Mouse (Mus musculus) midbrain, embryonic 14.5 days (tissue): ENCODE data around the gene Scnn1a. TPM values are rescaled to one million over a fixed set of nuclear protein-coding genes. Genes with fewer than 3 reads are reported as not detected.

Experiments used
- ATAC-seq: fragments of 200-750 bp; cut with Nextera tagmentation; 2 replicates; pipeline ENCODE4 v1.8.0; 2017; ENCODE audit warnings: moderate number of reproducible peaks, moderate library complexity; ENCODE audit not compliant: low FRiP score, low TSS enrichment
- DNase-seq: peaks from one replicate; pipeline ENCODE4 v3.0.0-alpha.2; 2015
- H3K27ac ChIP-seq: fragments of 300-500 bp; sonication (generic); replicated peaks from 2 replicates; pipeline ENCODE4 v1.5.1; 2014; ENCODE audit warnings: mild to moderate bottlenecking, low read depth, low read length, moderate library complexity
- H3K27me3 ChIP-seq: fragments of 300-500 bp; sonication (generic); 2 replicates; pipeline ENCODE4 v1.6.1; 2014; ENCODE audit warnings: low read length, control low read depth, mixed read lengths; ENCODE audit not compliant: control insufficient read depth, insufficient read depth
- H3K36me3 ChIP-seq: fragments of 300-500 bp; sonication (generic); 2 replicates; pipeline ENCODE4 v1.6.1; 2014; ENCODE audit warnings: low read length, control low read depth; ENCODE audit not compliant: control insufficient read depth, insufficient read depth
- H3K4me1 ChIP-seq: fragments of 300-500 bp; sonication (generic); 2 replicates; pipeline ENCODE4 v1.6.1; 2014; ENCODE audit warnings: mild to moderate bottlenecking, antibody characterized with exemption, low read length, control low read depth; ENCODE audit not compliant: control insufficient read depth, insufficient read depth
- H3K4me2 ChIP-seq: fragments of 300-500 bp; sonication (generic); 2 replicates; pipeline ENCODE4 v1.6.1; 2014; ENCODE audit warnings: mild to moderate bottlenecking, low read length, moderate library complexity
- H3K4me3 ChIP-seq: fragments of 300-500 bp; sonication (generic); replicated peaks from 2 replicates; pipeline ENCODE4 v1.5.1; 2014; ENCODE audit warnings: low read depth, low read length
- H3K9ac ChIP-seq: fragments of 300-500 bp; sonication (generic); replicated peaks from 2 replicates; pipeline ENCODE4 v1.6.1; 2014; ENCODE audit warnings: mild to moderate bottlenecking, low read length, moderate library complexity
- H3K9me3 ChIP-seq: fragments of 300-500 bp; sonication (generic); 2 replicates; pipeline ENCODE4 v1.6.1; 2016; ENCODE audit warnings: low read length, control low read depth, mixed read lengths; ENCODE audit not compliant: control insufficient read depth
- WGBS: fragments of 180-500 bp; shearing (Covaris S2); extraction: QIAGEN DNeasy Blood & Tissue Kit; methylation state at CpG from one replicate; pipeline ENCODE4 v1.1.7; 2014; 5-methylcytosine and 5-hydroxymethylcytosine counted together
- polyA plus RNA-seq: library from polyadenylated mRNA; unstranded; fragments of >200 nt; fragmentation: Nextera tagmentation; extraction: Ambion mirVana; gene quantifications from 2 replicates; pipeline ENCODE4 v1.2.1, GENCODE M21; 2014

The Scnn1a gene
- polyA plus RNA-seq, 1 experiment from 2014 or later = 0.51 TPM

DNA sequence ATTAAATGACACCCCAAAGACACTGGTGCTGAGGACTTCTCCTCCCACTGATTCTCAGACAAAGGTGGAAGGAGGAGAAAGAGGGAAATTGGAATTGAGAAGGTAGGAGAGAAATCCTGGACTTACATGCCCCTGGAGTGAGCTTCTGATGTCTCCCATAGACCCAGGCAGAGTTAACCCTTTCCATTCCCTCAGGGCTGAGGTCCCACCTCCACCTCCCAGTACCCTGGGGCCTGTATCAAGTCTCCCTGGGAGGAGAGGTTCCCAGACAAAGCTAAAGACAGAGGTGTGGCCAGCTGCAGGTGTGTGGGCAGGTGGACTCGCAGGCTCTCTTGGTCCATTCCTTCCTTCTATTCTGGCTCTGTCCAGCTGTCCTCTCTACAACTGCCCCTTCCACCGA lies 61.6 kb downstream of the Scnn1a start:
- DNase-seq (no peak), ATAC-seq (no peak)
- no peak overlapping the region for H3K4me3 ChIP-seq
- no peak overlapping the region for H3K4me2 ChIP-seq
- H3K27ac ChIP-seq = no peak overlapping the region
- peaks cover 5% of the 10 kb centered on the region; the same call in 1 of the 2 replicates for H3K4me1 ChIP-seq
- H3K27me3 ChIP-seq = peaks cover 34% of the 10 kb centered on the region
- H3K9ac ChIP-seq = no peak overlapping the region
- H3K36me3 ChIP-seq = no peaks in the 10 kb centered on the region
- WGBS = 88% methylated on average over 2 of the region's 2 CpGs
- H3K9me3 ChIP-seq = no peaks in the 10 kb centered on the region

DNA sequence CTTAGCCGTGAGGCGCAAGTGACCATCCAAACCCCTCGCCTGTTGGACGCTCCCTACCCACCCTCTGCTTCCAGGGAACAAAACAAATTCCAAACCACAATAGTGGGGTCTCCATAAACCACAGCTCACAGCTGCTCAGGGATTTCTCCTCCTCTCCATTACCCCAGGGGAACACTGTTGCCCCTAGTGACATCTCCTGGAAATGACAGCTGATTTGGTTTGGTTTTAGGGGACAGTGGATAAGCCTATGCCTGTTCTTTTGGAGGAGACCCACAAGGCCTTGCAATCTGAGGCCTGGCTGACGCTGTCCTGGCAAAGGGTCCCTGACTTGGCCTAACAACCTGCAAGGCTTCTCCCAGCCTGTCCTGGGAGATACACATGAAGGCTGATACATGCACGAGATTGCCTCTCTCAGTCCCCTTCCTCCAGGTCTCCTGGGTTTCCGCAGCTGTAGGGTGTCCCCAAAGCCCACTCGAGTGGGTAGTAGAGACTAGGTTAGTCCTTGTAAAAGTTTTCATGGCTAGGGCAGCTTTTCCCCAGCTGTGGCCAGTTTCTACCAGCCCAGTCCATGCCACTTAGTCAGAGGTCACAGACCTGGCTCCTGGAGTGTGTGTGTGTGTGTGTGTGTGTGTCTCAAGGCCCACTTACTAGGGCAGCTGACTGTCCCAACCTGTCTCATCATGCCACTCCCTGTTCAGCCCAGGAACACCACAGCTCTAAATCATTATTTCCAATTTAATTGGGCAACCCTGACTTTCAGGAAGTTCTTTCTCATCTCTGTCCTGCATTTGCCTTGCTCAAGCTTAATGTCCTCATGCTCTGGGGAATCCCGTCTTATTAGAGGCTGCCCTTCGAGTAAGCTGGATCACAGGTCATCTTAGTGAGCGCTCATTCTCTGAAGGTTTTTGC lies 64.9 kb downstream of the Scnn1a start:
- 65% methylated on average over 11 of the region's 11 CpGs for WGBS
- Histone ChIP-seq H3K27ac (no peak overlapping the region), H3K9ac (no peak overlapping the region), H3K9me3 (no peaks in the 10 kb centered on the region), H3K4me1 (peaks cover 2% of the 10 kb centered on the region; the same call in 1 of the 2 replicates), H3K4me2 (no peak overlapping the region), H3K27me3 (peaks cover 10% of the 10 kb centered on the region; the same call in 1 of the 2 replicates), H3K36me3 (no peaks in the 10 kb centered on the region), H3K4me3 (no peak overlapping the region)
- no peak for ATAC-seq
- no peak for DNase-seq

DNA sequence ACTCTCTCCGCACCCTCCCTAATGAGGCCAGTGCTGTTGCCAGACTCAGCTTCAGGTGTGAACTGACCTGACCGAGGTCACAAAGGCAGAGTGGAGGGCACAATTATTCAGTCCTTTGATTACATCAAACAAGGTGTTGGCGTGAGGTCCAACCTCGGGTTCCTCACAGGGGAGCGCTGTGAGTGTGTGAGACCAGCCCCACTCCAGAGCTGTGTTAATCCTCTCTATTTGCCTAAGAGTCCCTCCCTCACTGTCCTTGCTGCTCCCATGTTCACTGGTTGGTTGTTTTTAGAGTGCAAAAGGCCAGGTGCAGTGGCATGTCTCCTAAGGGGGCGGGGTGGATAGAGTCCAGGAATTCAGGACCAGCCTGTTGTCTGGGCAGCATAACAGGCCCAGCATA lies 65.6 kb downstream of the Scnn1a start:
- H3K27ac ChIP-seq = no peak overlapping the region
- ATAC-seq (no peak), DNase-seq (no peak)
- H3K9me3 ChIP-seq = no peaks in the 10 kb centered on the region
- H3K36me3 ChIP-seq = no peaks in the 10 kb centered on the region
- 0 out of 2 replicates have a peak, but pooled peaks cover 2% of the 10 kb centered on the region for H3K27me3 ChIP-seq
- H3K4me3 ChIP-seq = no peak overlapping the region
- no peak overlapping the region for H3K4me2 ChIP-seq
- no peak overlapping the region for H3K9ac ChIP-seq
- WGBS = 82% methylated on average over 6 of the region's 6 CpGs
- no peaks in the 10 kb centered on the region for H3K4me1 ChIP-seq

DNA sequence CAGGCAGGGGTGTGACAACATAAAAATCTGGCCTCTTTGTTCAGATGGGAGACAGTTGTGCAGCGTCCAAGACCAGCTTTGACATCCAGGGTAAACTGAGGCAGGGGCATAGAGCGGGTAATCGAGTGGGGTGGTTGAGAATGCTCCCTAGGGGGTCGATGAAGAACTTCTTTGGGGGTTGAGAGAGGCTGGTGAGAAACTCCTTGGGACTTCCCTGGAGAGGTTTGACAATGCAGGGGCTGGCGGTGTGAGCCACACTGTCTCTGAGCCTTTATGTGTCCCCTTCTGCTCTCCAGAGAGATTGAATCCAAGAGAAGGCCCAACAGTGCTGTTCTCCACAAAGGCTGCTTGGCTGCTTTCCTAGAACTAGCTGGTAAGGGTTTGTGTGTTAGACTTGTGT lies 69.4 kb downstream of the Scnn1a start:
- 84% methylated on average over 5 of the region's 5 CpGs for WGBS
- Histone ChIP-seq H3K9me3 (no peaks in the 10 kb centered on the region), H3K4me2 (no peak overlapping the region), H3K4me3 (no peak overlapping the region), H3K27ac (no peak overlapping the region), H3K27me3 (no peaks in the 10 kb centered on the region), H3K9ac (no peak overlapping the region), H3K4me1 (no peaks in the 10 kb centered on the region), H3K36me3 (no peaks in the 10 kb centered on the region)
- DNase-seq = no peak
- ATAC-seq = no peak

Other genes starting within 250 kb of the Scnn1a start
- gene Chd4, start 224.7 kb upstream of the Scnn1a start, polyA plus RNA-seq = 70.7 and 90.6 TPM in 2 replicates
- gene Nop2, start 188.8 kb upstream of the Scnn1a start, polyA plus RNA-seq = 42.7 and 46.3 TPM in 2 replicates
- 15.8 and 18.2 TPM in 2 replicates for gene Iffo1, start 175.4 kb upstream of the Scnn1a start, polyA plus RNA-seq
- gene Gapdh, start 154.2 kb upstream of the Scnn1a start, polyA plus RNA-seq = 1,501 and 1,547 TPM in 2 replicates
- gene Ncapd2, start 129.0 kb upstream of the Scnn1a start, polyA plus RNA-seq = 40.6 and 50.3 TPM in 2 replicates
- 128 and 141 TPM in 2 replicates for gene Mrpl51, start 128.9 kb upstream of the Scnn1a start, polyA plus RNA-seq
- 5.5 and 10.6 TPM in 2 replicates for gene Vamp1, start 105.1 kb upstream of the Scnn1a start, polyA plus RNA-seq
- gene Tapbpl, start 88.8 kb upstream of the Scnn1a start, polyA plus RNA-seq = 3.0 and 3.3 TPM in 2 replicates
- 1.1 and 1.9 TPM in 2 replicates for gene Cd27, start 83.6 kb upstream of the Scnn1a start, polyA plus RNA-seq
- not detected in 2 replicates for gene Tuba3a, start 34.6 kb upstream of the Scnn1a start, polyA plus RNA-seq
- 10.2 and 13.9 TPM in 2 replicates for gene Ltbr, start 6.8 kb upstream of the Scnn1a start, polyA plus RNA-seq
- 6.8 and 13.4 TPM in 2 replicates for gene Tnfrsf1a, start 28.7 kb downstream of the Scnn1a start, polyA plus RNA-seq
- gene Plekhg6, start 60.1 kb downstream of the Scnn1a start, polyA plus RNA-seq = 0.08 TPM in 1 of 2 replicates, not detected in the other
- 59.8 and 66.5 TPM in 2 replicates for gene Cd9, start 174.1 kb downstream of the Scnn1a start, polyA plus RNA-seq
- 3.9 and 10.0 TPM in 2 replicates for gene Vwf, start 226.1 kb downstream of the Scnn1a start, polyA plus RNA-seq